Mouse (Mus musculus) cerebral cortex, adult 2 months (tissue): Measurements from ENCODE around the gene Peli1.

Experiments used
- WGBS: fragments of 180-500 bp; shearing (Covaris S2); methylation state at CpG from one replicate; pipeline ENCODE4 v1.1.7; 2018; 5-methylcytosine and 5-hydroxymethylcytosine counted together

Gene Peli1

GRCm38 (mm10) chr11:21093081-21093815 lies 2.2 kb downstream of the Peli1 start:
- WGBS = 25% methylated on average over 3 of the region's 3 CpGs

DNA sequence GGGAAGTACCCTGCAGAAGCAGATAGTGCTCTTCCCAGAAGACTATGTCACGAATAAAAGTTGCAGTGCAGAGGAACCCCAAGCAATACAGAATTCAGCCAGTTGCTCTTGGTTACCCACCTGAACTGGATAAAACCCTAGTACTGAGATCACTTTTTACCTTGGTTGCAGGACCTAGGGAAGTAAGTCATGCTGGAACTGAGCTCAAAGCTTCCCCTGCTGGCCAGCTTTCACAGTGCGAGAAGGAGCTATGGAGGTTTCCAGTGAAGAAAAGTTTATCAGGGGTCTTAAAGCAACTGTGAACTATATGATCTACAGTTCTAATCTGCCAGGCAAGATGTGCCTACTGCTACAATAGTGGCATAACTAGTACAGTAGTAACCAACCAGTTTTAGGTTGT lies 5.5 kb downstream of the Peli1 start:
- 90% methylated on average over 2 of the region's 2 CpGs for WGBS

GRCm38 (mm10) chr11:21098457-21098856 lies 7.4 kb downstream of the Peli1 start:
- 76% methylated on average over 2 of the region's 2 CpGs for WGBS

DNA sequence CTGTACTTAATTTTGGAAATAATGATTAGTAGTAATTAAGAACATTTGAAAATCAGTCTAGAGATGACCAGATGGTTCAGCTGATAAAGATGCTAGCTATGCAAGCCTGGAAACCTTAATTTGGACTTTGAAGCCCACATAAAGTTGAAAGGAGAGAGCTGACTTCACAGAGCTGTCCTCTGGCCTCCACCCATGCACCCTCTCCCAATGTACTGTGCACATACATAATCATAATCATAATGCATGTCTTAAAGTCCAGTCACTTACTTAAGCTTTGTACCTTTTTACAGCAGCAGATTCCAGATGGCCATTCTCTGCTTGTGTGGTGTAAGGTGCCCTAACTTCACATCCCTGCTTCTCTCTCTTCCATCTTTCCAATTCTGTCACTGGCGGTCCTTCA lies 9.6 kb downstream of the Peli1 start:
- 82% methylated on average over 1 of the region's 1 CpGs for WGBS

GRCm38 (mm10) chr11:21101286-21101685 lies 10.2 kb downstream of the Peli1 start:
- 69% methylated on average over 4 of the region's 4 CpGs for WGBS

DNA sequence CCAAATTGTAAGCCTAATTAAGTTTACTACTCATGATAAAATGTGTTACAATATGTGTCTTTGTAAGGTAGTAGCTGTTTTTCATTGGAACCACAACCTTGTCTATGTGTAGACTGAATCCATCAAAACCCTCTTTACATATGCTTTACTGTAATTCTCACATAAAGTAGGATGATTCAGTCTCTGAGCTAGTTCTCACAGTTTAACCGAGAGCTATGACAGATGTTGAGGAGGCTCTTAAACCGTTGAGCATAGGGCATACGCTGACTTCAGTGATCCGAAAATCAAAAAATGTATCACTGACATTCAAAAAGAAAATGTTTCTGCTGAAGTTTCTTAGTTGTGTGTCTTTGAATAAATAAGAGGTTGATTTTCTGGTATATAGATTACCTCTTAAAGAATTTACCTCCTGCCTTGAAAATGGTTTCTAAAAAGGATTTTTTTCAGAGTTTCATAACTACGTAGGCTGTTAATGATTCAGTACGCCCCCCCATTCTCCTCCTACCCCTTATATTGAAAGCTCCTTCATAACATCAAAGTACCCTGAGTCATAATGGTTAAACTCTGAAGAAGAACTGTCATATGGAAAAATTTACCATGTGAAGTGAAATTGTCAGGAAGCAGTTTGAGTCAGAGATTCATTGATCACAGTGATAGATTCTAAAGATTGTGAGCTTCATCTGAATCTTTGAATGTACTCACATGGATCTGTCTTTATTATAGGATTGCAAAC lies 11.3 kb downstream of the Peli1 start:
- WGBS = 52% methylated on average over 6 of the region's 6 CpGs

DNA sequence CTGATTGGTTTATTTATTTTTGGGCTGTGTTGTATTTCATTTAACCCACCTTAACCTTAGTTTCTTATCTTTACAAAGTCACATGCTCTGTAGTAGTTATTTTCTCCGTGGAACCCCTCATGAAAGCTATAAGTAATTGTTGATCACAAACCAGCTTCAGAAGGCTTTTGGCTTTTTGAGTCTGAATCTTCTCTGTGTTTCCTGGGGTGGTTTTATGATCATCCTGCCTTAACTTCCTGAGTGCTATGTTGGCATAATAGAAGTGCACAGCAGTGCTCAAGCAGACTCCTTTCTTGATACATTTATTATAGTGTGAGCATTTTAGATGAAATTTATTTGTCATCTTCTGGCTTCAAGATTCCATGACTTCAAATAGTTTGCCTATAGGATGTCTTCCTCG lies 12.1 kb downstream of the Peli1 start:
- 66% methylated on average over 2 of the region's 2 CpGs for WGBS

- 90% methylated on average over 1 of the region's 1 CpGs for WGBS
Observed at GRCm38 (mm10) chr11:21105393-21105792, 14.3 kb downstream of the Peli1 start.

DNA sequence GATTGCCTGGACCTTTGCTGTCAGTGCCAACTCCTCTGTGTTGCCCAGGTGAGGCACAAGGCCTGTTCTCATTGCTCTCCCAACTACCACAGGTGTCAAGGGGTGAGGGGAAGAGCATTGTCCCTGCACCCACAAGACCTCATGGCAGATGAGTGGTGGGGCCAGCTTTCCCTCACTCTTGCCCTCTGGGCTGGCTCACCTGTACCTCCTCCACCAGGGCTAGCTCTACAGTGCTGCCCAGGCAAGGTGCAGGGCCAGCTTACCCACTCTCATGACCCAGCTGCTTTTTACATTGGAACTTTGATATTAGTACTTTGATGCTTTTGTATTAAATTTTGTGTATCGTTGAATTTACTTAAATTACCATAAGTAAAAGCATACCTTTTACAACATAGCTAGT lies 16.0 kb downstream of the Peli1 start:
- WGBS = 95% methylated on average over 1 of the region's 1 CpGs

- WGBS = 35% methylated on average over 2 of the region's 2 CpGs
Observed at GRCm38 (mm10) chr11:21109279-21109678, 18.2 kb downstream of the Peli1 start.

DNA sequence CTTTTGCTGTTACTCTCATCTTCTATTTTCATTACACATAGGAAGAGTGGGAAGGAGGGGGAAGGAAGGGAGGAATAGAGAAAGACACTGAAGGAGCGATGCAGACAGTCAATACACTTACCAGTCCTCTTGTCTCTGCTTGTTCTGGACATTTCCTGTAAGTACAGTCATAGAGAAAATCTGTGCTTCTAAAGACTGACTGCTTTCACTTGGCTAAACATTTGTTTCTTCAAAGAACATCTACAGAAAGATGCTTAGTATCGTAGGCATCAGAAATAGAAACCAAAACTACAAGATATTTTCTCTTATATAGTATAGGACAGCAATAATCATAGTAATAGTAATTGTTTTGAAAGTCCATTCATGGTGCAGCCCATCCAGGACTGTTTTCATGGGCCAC lies 23.4 kb downstream of the Peli1 start:
- 50% methylated on average over 2 of the region's 2 CpGs for WGBS

DNA sequence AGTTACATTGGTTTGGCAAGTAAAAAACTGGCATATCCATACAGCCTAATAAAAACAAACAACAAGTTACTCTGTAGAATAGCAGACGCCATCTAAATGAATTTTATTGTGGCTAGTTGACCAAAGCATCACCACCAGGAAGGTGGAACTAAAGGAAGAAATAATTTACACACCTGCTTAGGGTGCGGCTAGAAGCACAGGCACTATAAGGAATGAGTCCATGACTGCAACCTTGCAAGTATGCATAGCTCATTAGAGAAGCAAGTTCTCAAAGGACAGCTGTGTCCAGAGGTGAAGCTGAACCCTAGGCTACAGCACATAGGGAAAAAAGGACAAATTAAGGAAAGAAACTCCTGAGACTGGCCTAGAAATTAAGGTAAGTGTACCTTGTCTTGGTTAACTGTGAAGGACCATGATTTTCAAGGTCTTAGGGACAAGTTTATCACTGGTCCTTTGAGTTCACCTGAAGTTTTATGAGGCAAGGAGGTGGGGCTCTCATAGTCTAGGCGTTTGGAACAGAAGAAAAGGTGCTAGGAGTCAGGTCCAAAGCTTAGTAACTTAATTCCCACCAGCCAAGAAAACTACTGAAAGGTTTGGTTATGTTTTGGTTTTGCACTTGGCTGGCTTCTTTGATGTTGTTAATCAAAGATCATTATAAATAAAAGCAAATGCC lies 25.7 kb downstream of the Peli1 start:
- 78% methylated on average over 3 of the region's 3 CpGs for WGBS

- 88% methylated on average over 2 of the region's 2 CpGs for WGBS
Observed at GRCm38 (mm10) chr11:21121737-21122136, 30.6 kb downstream of the Peli1 start.

DNA sequence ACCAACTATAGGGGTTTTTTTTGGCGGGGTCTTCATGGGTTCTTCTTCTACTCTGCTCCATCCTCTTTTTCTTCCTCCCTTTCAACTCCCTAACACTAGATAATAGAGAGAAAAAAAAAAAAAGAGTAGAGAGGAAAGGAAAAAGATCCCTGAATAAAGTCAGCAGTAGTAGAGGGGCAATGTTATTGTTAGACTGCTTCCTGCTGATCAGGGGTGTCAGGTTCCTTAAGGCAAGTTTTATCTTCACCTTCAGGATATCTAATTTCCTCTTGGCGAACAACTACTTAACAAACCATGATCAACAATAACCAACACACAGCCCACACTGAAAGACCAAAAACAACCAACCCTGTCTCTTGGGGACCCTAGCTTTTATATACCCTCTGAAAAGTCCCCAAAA lies 31.3 kb downstream of the Peli1 start:
- 76% methylated on average over 2 of the region's 2 CpGs for WGBS

GRCm38 (mm10) chr11:21131692-21132091 lies 40.6 kb downstream of the Peli1 start:
- 75% methylated on average over 2 of the region's 2 CpGs for WGBS

- 78% methylated on average over 2 of the region's 2 CpGs for WGBS
Observed at GRCm38 (mm10) chr11:21134875-21135451, 43.9 kb downstream of the Peli1 start.

GRCm38 (mm10) chr11:21139453-21139852 lies 48.4 kb downstream of the Peli1 start:
- WGBS = 97% methylated on average over 1 of the region's 1 CpGs

DNA sequence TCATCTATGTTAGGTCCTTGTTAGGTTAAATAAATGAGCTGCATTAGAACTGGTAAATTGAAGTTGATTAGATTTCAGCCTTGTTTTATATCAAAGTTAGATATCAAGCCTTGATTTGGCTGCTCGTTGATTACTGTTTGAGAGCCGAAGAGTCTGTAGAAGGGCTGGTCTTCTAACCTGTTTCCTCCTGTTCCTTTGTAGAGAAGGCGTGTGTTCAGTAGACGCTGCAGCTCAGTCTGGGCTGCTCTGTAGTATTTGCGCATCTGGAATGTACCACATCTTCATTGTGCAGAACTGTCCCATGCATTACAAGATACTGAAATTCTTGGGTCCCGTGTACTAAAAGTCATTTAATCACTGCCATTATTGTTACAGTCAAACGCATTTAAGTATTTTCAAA lies 50.2 kb downstream of the Peli1 start:
- 84% methylated on average over 7 of the region's 7 CpGs for WGBS

GRCm38 (mm10) chr11:21141755-21142154 lies 50.7 kb downstream of the Peli1 start:
- WGBS = 84% methylated on average over 4 of the region's 4 CpGs

DNA sequence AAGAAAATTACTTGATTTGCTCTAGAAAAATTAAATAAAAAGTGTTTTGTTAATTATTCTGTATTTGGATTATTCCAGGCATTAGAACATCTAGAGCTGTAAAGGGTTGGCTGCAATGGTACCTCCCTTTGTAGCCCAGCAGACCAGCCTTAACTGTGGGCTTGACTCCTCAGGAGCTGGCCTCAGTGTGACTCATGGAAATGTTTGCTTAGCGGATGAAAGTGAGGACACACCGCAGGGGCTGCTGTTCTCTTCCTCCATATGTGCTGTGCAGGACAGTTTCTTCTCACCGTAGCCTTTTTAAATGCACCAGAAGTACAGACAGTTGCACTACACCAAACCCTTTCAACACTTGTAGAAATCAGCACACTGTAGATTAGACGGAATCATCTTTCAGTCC lies 58.4 kb downstream of the Peli1 start:
- 35% methylated on average over 4 of the region's 4 CpGs for WGBS

DNA sequence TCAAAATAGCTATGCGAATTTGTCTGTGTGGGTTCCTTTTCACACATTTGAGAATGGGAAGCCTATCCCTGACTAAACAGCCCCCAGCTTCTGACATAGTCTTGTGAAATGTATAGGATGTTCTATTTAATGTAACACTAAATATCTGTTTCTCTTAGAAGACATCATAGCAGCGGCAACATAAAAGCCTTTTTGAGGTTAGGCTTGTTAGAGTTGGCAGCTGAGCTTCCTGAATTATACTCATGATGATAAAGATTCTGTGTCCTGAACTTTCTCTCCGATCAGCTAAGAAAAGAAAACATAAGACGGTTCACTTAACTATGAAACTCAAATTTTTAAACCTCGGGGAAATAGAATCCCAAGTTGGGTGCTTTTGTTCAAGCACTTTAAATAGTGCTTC lies 59.2 kb downstream of the Peli1 start:
- WGBS = 47% methylated on average over 5 of the region's 5 CpGs

GRCm38 (mm10) chr11:21151672-21152071 lies 60.6 kb downstream of the Peli1 start:
- 82% methylated on average over 1 of the region's 1 CpGs for WGBS
